Mouse (Mus musculus) gastrocnemius, adult 18-20 months (tissue): Measurements from ENCODE around the gene Ano10. TPM values are rescaled to one million over a fixed set of nuclear protein-coding genes. Genes with fewer than 3 reads are reported as not detected.
"Not testable (repeated sequence)": the region's sequence is repeated elsewhere in the genome, so short reads cannot be mapped to it uniquely, and the experiment has no call there.

Experiments
- DNase-seq: peaks from one replicate; pipeline ENCODE4 v3.0.0; 2021; ENCODE audit warnings: low spot score
- total RNA-seq, 2 experiments: library from RNA; stranded (reverse); gene quantifications; 2 replicates each; pipeline ENCODE4 v1.2.3; 2021

The Ano10 gene
- total RNA-seq, 2 experiments from 2014 or later, result 42.8 to 45.3 TPM

DNA sequence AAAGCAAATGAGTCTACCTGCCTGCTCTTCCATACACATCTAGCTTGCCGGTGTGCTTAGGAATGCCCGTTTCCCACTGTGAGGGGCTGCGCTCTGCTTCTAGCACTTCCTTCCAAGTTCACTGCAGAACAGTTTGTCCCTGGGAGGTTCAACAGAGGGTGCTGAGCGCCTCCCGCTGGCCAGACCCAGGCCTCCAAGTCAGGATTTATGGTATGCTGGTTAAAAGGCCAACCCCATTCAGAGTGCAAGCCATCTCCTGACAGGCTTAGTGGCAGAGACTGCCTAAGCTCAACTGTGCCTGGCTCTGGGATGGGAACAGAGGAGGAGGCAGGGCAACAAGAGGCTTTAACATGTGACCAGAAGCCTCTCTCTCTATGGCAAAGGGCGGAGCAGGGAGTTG, 95.0 kb downstream of the Ano10 start:
- DNase-seq, result peak; percentile 89

DNA sequence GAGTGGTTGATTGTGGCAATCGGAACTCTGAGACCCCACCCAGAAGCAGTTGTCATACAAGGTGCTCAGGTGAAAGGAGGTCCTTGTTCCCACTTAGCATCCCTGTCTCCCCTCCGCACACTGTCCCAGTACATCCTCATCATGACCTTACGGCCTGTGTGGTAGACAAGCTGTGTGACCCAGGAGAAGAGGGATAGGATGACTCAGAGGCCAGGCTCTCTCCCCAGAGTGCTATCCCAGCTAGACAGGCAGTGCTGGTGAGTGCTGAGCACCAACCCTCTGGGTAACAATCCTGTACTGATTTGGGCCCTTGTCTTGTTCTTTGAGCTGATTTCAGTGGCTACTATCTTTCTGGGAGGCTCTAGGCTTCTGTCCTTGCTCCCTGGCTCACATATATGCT, 95.6 kb downstream of the Ano10 start:
- DNase-seq, result no peak

GRCm38 (mm10) chr9:122197021-122197420, 97.2 kb downstream of the Ano10 start:
- DNase-seq, result no peak

- DNase-seq, result peak; percentile 59
These were observed 99.1 kb downstream of the Ano10 start for GRCm38 (mm10) chr9:122195042-122195682.

- DNase-seq, result no peak
These were observed 100.4 kb downstream of the Ano10 start for GRCm38 (mm10) chr9:122193823-122194222.

- no peak for DNase-seq
These were observed 100.9 kb downstream of the Ano10 start for GRCm38 (mm10) chr9:122193361-122193760.

GRCm38 (mm10) chr9:122188724-122189123, 105.5 kb downstream of the Ano10 start:
- no peak for DNase-seq

GRCm38 (mm10) chr9:122187451-122187921, 106.7 kb downstream of the Ano10 start:
- no peak for DNase-seq

DNA sequence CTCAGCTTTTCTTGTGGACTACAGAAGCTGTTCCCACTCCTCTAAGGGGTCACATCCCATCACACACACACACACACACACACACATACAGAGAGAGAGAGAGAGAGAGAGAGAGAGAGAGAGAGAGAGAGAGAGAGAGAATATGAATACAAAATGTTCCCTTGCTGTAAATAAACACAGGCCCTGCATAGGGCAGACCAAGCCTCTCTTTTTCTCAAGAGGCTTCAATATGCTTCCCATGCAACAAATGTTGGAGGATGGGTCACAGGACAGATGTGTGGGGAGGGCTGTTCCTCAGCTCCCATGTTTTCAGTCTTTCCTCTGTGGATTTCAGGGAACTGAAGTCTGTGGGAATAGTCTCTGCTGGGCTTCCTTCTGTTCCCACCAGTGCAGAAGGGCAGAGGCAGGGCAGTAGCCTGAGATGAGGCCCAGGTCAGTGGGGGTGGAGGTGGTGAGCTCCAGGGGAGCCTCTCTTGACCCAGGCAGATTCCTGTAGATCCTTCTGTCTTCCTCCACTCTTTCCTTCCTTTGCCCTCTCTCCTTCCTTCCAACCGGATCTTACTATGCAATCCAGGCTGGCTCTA, 107.5 kb downstream of the Ano10 start:
- no peak for DNase-seq

DNA sequence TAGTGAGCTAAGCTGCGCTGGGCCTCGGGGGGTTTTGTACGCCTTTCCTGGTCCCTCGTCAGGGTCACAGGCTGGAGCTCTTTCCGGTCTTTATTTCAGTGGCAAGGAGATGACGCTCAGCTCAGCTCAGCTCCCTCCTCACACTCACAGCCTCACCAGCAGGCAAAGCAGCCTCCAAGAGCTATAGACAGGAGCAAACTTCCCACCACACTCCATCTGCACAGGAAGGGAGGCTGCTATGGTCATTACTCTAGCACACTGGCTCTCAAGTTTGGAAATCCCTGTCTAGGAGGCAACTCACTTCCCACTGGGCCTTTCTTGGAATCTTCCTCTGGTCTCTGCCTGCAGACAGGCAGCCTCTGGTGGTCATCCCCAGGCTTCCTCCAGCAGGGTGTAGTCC, 108.3 kb downstream of the Ano10 start:
- no peak for DNase-seq

DNA sequence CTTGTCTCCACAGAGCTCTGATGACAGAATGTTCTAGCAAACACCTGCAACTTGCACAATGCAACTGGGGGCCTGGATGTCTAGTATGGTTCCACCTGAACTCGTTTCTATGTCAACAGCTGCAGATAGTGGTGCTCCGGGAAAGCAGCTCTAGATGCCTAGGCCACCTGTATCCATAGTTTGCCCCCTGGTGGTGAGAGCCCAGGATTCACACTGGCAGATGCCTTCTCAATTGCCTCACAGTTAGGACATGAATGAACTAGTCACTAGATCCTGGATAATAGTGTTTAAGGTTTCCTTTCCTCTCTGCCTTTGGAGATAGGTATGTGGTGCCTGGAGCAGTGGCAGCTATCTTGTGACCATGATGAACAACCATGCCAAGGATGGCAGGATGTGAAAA, 109.2 kb downstream of the Ano10 start:
- DNase-seq, result peak; percentile 88

- no peak for DNase-seq
These were observed 109.9 kb downstream of the Ano10 start for GRCm38 (mm10) chr9:122184329-122184728.

DNA sequence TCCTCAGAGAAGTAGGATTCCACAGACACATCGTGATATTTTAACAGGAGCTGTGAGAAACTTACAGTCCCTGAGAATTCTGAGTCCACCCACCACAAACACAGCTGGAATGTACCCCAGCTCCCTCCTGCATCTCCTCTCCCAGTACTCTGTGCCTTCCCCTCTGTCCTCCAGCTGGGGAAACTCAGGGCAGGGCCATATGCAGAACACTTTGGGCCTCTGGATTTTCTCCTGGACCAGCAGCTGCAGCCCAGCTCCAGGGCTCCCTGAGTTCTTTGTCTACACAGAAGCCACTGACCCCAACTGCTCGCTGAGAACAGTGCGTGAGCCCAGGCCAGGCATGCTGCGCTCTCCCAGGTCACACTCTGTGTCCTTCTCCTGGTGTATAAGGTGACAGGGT, 111.1 kb downstream of the Ano10 start:
- DNase-seq, result no peak

- no peak for DNase-seq
These were observed 114.1 kb downstream of the Ano10 start for GRCm38 (mm10) chr9:122180105-122180504.

- no peak for DNase-seq
These were observed 115.8 kb downstream of the Ano10 start for GRCm38 (mm10) chr9:122178427-122178826.

- DNase-seq, result peak; percentile 48
These were observed 116.7 kb downstream of the Ano10 start for GRCm38 (mm10) chr9:122177256-122178220.

GRCm38 (mm10) chr9:122174723-122175122, 119.5 kb downstream of the Ano10 start:
- no peak for DNase-seq

DNA sequence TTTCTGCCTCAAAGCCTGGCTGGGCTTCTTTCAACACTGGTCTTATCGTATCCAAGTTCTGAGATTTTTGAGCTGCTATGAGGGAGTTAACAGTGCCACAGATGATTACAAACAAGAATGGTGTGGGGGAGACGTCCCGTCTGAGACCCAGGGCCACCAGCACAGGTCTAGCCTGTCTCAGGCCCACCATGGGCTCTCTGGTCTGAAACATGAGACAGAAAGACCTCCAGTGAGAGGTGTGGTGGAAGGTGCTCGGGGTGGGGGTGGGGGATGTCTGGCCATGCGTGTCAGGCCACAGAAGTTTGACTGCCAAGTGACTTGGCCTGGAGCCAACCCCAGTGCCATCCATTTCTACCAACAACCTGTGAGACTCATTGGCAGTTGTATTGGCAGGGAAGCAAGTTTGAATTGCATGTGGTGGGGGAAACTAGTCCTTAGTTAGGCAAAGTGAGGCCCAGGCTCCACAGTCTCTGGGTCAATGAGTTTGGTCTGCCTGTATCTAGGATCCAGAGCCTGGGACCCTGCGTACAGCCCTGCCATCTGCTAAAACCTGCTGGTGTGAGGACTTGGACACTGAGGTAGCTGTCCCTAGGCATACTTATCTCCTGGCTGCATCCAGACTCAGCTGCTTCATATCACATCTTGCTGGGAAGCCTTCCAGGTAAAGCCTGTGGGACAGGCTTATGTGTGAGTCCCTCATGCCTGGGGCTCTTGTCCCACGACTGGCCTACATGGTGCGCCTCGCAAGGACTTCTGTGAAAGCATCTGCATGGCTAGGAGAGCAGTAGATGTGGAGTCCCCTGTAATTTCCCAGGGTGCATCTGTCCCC, 120.6 kb downstream of the Ano10 start:
- no peak for DNase-seq

- no peak for DNase-seq
These were observed 121.5 kb downstream of the Ano10 start for GRCm38 (mm10) chr9:122172612-122173186.

- no peak for DNase-seq
These were observed 124.3 kb downstream of the Ano10 start for GRCm38 (mm10) chr9:122169901-122170300.

GRCm38 (mm10) chr9:122167719-122168118, 126.5 kb downstream of the Ano10 start:
- not testable (repeated sequence) for DNase-seq
